Mouse (Mus musculus): Measurements from ENCODE around the gene 1700015G11Rik.

GRCm38 (mm10) chr7:52037600-52038582 lies 22.4 kb upstream of the 1700015G11Rik start:
- TF ChIP-seq CTCF (IDR thresholded peaks at IDR 0.05; ENCODE audit: control insufficient read depth, insufficient read depth, insufficient read length) = no peak
- no peak for TF ChIP-seq USF1 (IDR thresholded peaks at IDR 0.05; ENCODE audit: low read depth)
- TF ChIP-seq CEBPB (IDR thresholded peaks at IDR 0.05; ENCODE audit: low read depth) = no peak
- no peak for TF ChIP-seq MYOG (IDR thresholded peaks at IDR 0.05; ENCODE audit: control insufficient read depth, extremely low read depth, insufficient read length)

Data from C2C12 (cell line).